Mouse (Mus musculus) left cerebral cortex, adult 18-20 months (tissue): ENCODE measurements at regions not wholly inside any gene's neighbourhood (a gene's known extent, or its start where the extent isn't known, plus 50 kb on each side); places are given as distances from the start of the nearest gene placed in this dataset.

Source experiments
- DNase-seq, 2 experiments: peaks; one replicate each; pipeline ENCODE4 v3.0.0; 2021 to 2022; ENCODE audit warnings: low spot score in 2 of 2, mixed read lengths in 1 of 2

DNA sequence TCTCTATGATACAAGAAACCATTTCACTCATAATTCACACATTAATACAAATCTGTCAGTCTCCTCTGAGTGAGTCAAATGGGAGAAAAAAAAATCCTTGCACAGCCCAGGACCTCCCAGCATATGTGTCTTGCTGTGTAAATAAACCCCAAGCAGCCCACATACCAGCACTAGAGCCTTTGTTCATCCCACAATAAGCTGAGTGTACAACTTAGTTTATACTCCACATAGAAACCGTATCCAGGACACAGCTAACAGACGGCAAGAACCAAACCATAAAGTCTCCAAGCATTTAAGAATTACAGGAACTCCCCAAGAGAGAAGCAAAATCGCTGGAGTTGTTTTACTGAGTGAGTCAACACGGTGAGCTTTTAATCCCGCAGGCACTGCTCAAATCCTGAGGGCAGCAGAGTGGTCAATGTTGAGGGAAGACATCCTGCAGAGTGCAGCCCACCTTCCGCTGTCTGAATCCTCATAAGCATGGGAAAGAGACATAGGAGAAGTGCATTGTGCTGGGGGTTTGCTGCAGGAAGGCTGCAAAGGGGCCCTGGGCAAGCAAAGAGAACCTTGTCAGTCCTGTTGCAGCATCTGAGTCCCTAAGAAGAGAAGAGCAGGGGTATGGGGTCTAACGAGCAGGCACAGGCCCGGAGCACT is 436.4 kb downstream of the Tns3 start:
- DNase-seq = no peak

DNA sequence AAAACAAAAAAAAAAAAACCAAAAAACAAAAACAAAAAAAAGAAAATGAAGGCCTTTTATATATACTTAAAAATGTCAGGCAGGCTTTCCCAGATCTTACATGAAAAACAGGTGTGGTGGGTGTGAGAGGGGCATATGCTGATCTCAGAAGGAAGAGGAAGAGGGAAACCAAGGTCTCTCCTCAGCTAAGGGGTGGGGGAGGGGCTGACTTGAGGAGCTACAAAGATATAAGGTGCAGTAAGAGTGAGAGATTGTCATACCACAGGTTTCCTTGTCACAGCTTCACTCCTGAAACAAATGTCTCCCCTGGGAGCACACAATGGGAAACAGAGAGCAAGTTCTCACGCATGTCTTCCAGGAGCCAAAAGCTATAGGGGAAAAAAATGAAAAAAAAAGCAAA is 440.0 kb downstream of the Tns3 start:
- DNase-seq = no peak

DNA sequence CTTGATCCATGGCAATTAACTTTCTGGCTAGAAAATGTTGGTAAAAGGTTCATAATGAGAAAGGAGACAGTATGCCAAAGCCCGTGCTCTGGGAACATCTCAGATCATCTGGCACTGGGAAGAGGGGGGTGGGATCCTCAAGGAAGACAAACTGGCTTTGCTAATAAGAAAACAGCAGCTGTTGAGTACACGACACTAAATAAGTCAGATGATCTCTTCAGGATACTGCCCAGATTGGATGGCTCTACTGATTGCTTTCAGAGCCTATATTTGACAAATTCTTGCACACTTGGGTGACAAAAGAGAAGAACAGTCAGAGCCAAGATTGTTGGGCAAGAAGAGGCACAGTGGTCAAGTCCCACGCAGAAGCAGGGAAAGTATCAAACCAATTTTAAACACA is 443.7 kb downstream of the Tns3 start:
- no peak for DNase-seq

DNA sequence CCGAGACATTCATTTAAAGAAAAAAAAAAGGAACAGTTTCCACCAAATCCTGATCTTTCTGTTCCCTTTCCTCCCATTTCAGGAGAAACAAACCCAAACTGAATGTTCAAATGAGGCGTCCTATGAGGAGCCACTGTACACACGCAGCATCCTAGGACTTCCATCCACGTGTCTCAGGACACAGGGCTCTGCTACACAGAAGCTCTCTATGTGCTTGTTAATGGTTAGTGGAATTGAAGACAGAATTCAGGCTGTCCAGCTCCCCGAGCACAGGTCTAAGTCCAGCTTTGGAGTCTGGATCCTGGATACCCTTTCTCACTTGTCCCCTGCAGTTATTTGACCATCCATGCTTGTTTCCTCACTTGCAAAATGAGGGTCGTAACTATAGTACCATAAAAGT is 444.4 kb downstream of the Tns3 start:
- DNase-seq = no peak

DNA sequence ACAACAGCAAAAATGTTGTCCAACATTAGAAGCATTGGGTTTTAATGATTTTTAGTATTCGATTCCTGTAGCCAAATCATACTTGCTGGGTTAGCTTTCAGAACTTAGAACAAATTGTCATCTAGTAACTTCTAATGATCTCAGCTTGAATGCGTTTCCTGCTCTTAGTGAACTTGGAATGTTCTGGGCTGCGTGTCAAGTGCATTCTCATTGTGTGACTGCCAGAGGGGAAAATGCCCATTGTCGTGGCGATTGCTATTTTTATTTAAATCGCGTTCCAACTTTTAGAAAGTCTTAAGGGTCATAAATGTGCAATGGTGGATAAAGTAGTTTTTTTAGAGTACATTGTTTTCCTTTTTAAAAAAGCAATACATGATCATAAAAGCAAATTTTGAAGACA is 448.7 kb downstream of the Tns3 start:
- DNase-seq = peak in 1 of 2 experiments; percentile 2

DNA sequence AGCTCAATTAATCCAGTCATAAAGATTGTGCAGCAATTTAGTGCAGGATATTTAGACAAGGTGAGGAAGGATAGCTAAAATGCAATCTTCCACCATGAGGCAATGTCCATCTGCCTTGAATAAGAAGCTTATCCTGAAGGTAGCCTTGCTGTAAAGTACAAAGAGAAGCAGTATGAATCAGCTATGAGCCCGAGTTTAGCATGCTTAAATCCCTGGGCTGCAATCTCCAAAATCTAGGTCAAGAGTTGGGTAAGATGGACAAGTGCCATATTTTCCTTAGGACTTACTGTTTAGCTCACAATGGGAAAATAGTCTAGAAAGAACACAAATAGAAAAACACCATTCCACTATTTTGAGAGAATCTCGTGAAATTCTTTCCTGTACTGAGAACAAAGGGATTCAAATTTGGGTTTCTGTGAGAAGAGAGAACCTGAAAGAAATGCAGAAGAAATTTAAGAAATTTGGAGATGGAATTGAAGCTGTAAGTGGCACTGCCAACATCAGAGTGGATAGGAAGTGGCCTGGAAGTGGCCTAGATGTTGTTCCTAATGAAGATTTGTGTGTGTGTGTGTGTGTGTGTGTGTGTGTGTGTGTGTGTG is 449.9 kb downstream of the Tns3 start:
- no peak for DNase-seq

DNA sequence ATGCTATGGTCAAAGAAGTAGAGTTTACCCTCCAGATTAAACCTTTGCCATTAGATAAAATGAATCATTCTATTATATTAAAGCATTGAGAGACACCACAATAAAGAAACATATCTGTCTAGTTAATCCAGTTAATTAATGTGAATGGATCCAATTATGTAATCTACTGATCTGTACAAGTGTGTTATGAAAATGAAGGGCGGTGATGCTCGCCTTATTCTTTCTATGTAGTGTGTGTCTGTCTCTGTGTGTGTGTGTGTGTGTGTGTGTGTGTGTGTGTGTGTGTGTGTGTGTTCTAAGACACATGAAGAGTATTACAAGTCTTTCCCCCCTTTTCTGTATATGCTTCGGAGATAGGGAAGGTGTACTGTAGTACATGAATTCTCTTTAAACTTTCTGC is 451.2 kb downstream of the Tns3 start:
- DNase-seq = no peak

DNA sequence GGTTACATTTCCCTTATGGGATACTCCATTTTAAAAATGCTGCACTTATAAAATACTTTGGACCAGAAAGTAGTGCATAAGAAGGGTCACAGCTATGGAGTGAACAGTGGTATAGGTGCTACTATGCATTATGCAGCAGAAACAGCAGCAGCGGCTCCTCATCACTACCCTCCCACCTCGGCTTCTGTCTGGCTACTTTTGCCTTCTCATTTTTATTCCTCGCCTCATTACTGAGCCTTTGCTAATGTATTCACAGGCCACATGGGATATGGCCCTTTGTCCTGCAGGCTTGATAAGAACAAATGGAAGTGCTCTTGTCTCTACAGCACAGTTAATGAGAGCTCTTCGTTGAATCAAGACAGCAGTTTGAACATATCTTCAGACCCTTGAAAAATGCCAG is 451.6 kb downstream of the Tns3 start:
- no peak for DNase-seq

DNA sequence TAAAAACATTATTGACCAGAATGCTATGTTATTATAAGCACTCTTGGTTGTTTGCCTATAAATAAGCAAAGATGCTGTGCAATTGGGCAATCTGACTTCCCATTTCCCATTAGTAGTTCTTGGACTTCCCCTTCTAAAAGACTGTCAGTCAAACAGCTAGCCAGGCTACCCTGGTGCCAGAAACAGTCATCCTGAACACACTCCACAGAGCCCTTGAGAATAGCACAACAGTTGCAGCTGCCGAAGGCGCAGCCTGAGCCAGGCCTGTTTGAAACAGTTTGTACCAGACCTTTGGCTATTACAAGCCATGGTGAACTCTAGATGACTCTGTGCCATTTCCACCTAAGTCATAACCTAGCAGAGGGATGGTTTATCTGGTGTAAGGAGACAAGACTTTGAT is 455.3 kb downstream of the Tns3 start:
- no peak for DNase-seq

DNA sequence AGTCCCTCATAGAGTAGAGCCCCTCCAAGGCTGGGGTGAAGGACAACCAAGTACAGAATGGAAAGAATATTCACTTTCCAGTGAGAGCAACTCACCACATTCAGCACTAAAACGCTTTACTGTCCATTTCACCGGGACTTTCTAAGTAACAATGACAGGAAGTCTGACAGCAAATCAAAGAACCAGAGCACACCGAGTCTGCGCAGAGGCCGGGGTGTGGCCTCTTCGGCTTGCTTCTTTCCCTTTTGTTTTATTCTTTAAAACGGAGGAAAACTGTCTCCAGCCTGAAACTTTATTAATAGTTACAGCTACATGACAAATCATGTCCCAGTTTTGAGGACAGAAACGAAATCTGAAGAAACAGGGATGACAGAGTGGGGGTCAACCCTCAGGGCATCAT is 465.0 kb downstream of the Tns3 start:
- no peak for DNase-seq
